Mouse (Mus musculus) olfactory bulb, adult 2 months (tissue): ENCODE data around the gene Ube2o.

ENCODE experiments used
- CTCF ChIP-seq: fragments of 200-500 bp; IDR thresholded peaks from 2 replicates; pipeline ENCODE4 v1.5.1; 2012; ENCODE audit warnings: low read depth, mild to moderate bottlenecking, low read length, moderate library complexity; ENCODE audit not compliant: insufficient read depth
- POLR2A ChIP-seq: fragments of 200-500 bp; IDR thresholded peaks from 2 replicates; pipeline ENCODE4 v1.6.1; 2012; ENCODE audit warnings: mild to moderate bottlenecking, low read depth, low read length, moderate library complexity; ENCODE audit not compliant: insufficient read depth

DNA sequence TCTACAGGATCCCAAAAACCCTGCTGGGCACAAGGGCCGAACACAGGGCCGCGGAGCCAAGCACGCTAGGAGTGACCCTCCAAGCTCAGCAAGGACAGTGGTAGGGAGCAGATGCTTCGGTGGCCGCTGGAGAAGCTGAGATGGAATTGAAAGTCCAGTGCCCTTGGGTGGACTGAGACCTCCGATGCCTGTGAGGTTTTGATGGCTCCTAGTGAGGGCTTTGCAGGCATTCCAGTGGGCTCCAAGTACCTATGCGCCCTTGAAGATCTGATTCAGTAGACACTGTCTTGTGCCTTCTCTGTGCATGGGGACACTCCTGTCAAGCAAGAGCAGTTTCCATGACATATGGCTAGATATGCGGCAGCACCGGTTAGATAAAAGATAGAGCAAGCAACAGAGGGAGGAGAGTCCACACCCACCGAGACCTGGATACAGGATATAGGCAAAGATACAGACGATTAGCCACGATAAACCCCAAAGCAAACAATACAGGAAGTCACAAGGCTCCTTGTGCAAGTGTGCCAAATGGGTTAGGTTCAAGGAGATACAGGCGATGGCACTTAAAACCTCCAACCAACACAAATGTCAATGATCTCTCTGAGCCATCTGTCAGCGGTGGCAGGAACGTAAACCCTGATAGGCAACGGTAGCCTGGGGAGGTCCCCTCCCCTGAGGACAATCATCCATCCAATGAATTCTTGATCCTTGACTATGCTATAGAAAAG lies 74.9 kb downstream of the Ube2o start:
- no peak for TF ChIP-seq CTCF
- TF ChIP-seq POLR2A = no peak
